Mouse (Mus musculus): ENCODE measurements around the gene Prkx. TPM values are rescaled to one million over a fixed set of nuclear protein-coding genes. Genes with fewer than 3 reads are reported as not detected.

The Prkx gene
- polyA plus RNA-seq, 1 experiment: 2.4 TPM

- Histone ChIP-seq H3K4me3 (ENCODE audit: control insufficient read depth, low read depth, low read length) (no peak overlapping the region), H3K27me3 (ENCODE audit: control insufficient read depth, insufficient read depth, low read length) (no peaks in the 10 kb centered on the region), H3K4me1 (ENCODE audit: control insufficient read depth, insufficient read depth, low read length) (no peaks in the 10 kb centered on the region; the same call in 1 of the 2 replicates), H3K36me3 (ENCODE audit: control insufficient read depth, insufficient read depth, low read length) (no peaks in the 10 kb centered on the region), H3K27ac (ENCODE audit: control insufficient read depth, insufficient read depth, low read depth, low read length) (no peak overlapping the region)
- no peak for TF ChIP-seq CTCF (IDR thresholded peaks at IDR 0.05; ENCODE audit: control insufficient read depth, insufficient read depth, insufficient replicate concordance, low read depth, low read length)
- no peak for TF ChIP-seq POLR2A (IDR thresholded peaks at IDR 0.05; ENCODE audit: control insufficient read depth, low read depth, low read length)
These were observed 1.7 kb upstream of the Prkx start for GRCm38 (mm10) chrX:77797801-77798200.

- Histone ChIP-seq H3K4me3 (ENCODE audit: control insufficient read depth, low read depth, low read length) (no peak overlapping the region), H3K4me1 (ENCODE audit: control insufficient read depth, insufficient read depth, low read length) (no peaks in the 10 kb centered on the region; the same call in 1 of the 2 replicates), H3K27ac (ENCODE audit: control insufficient read depth, insufficient read depth, low read depth, low read length) (no peak overlapping the region), H3K36me3 (ENCODE audit: control insufficient read depth, insufficient read depth, low read length) (no peaks in the 10 kb centered on the region), H3K27me3 (ENCODE audit: control insufficient read depth, insufficient read depth, low read length) (no peaks in the 10 kb centered on the region)
- no peak for TF ChIP-seq CTCF (IDR thresholded peaks at IDR 0.05; ENCODE audit: control insufficient read depth, insufficient read depth, insufficient replicate concordance, low read depth, low read length)
- TF ChIP-seq POLR2A (IDR thresholded peaks at IDR 0.05; ENCODE audit: control insufficient read depth, low read depth, low read length): no peak
These were observed 838 bp upstream of the Prkx start for GRCm38 (mm10) chrX:77796916-77797315.

GRCm38 (mm10) chrX:77795858-77796174, 262 bp downstream of the Prkx start:
- Histone ChIP-seq H3K4me3 (ENCODE audit: control insufficient read depth, low read depth, low read length) (peak overlapping the region; percentile 92), H3K27me3 (ENCODE audit: control insufficient read depth, insufficient read depth, low read length) (no peaks in the 10 kb centered on the region), H3K27ac (ENCODE audit: control insufficient read depth, insufficient read depth, low read depth, low read length) (peak overlapping the region; percentile 81), H3K36me3 (ENCODE audit: control insufficient read depth, insufficient read depth, low read length) (no peaks in the 10 kb centered on the region), H3K4me1 (ENCODE audit: control insufficient read depth, insufficient read depth, low read length) (no peaks in the 10 kb centered on the region; the same call in 1 of the 2 replicates)
- no peak for TF ChIP-seq POLR2A (IDR thresholded peaks at IDR 0.05; ENCODE audit: control insufficient read depth, low read depth, low read length)
- TF ChIP-seq CTCF (IDR thresholded peaks at IDR 0.05; ENCODE audit: control insufficient read depth, insufficient read depth, insufficient replicate concordance, low read depth, low read length): no peak

GRCm38 (mm10) chrX:77794962-77795857, 868 bp downstream of the Prkx start:
- Histone ChIP-seq H3K27me3 (ENCODE audit: control insufficient read depth, insufficient read depth, low read length) (no peaks in the 10 kb centered on the region), H3K27ac (ENCODE audit: control insufficient read depth, insufficient read depth, low read depth, low read length) (peak overlapping the region; percentile 81), H3K36me3 (ENCODE audit: control insufficient read depth, insufficient read depth, low read length) (no peaks in the 10 kb centered on the region), H3K4me1 (ENCODE audit: control insufficient read depth, insufficient read depth, low read length) (no peaks in the 10 kb centered on the region; the same call in 1 of the 2 replicates), H3K4me3 (ENCODE audit: control insufficient read depth, low read depth, low read length) (peak overlapping the region; percentile 92)
- TF ChIP-seq CTCF (IDR thresholded peaks at IDR 0.05; ENCODE audit: control insufficient read depth, insufficient read depth, insufficient replicate concordance, low read depth, low read length) (no peak), POLR2A (IDR thresholded peaks at IDR 0.05; ENCODE audit: control insufficient read depth, low read depth, low read length) (no peak)

- no peaks in the 10 kb centered on the region for H3K36me3 ChIP-seq (ENCODE audit: control insufficient read depth, insufficient read depth, low read length)
- H3K27me3 ChIP-seq (ENCODE audit: control insufficient read depth, insufficient read depth, low read length): no peaks in the 10 kb centered on the region
- no peak overlapping the region for H3K27ac ChIP-seq (ENCODE audit: control insufficient read depth, insufficient read depth, low read depth, low read length)
- TF ChIP-seq POLR2A (IDR thresholded peaks at IDR 0.05; ENCODE audit: control insufficient read depth, low read depth, low read length) (no peak), CTCF (IDR thresholded peaks at IDR 0.05; ENCODE audit: control insufficient read depth, insufficient read depth, insufficient replicate concordance, low read depth, low read length) (no peak)
- H3K4me1 ChIP-seq (ENCODE audit: control insufficient read depth, insufficient read depth, low read length): no peaks in the 10 kb centered on the region
- H3K4me3 ChIP-seq (ENCODE audit: control insufficient read depth, low read depth, low read length): no peak overlapping the region
These were observed 7.4 kb downstream of the Prkx start for GRCm38 (mm10) chrX:77788675-77789074.

- Histone ChIP-seq H3K4me3 (ENCODE audit: control insufficient read depth, low read depth, low read length) (no peak overlapping the region), H3K27ac (ENCODE audit: control insufficient read depth, insufficient read depth, low read depth, low read length) (no peak overlapping the region), H3K27me3 (ENCODE audit: control insufficient read depth, insufficient read depth, low read length) (no peaks in the 10 kb centered on the region), H3K4me1 (ENCODE audit: control insufficient read depth, insufficient read depth, low read length) (no peaks in the 10 kb centered on the region), H3K36me3 (ENCODE audit: control insufficient read depth, insufficient read depth, low read length) (no peaks in the 10 kb centered on the region)
- TF ChIP-seq POLR2A (IDR thresholded peaks at IDR 0.05; ENCODE audit: control insufficient read depth, low read depth, low read length): no peak
- no peak for TF ChIP-seq CTCF (IDR thresholded peaks at IDR 0.05; ENCODE audit: control insufficient read depth, insufficient read depth, insufficient replicate concordance, low read depth, low read length)
These were observed 9.7 kb downstream of the Prkx start for GRCm38 (mm10) chrX:77786354-77786753.

GRCm38 (mm10) chrX:77777822-77778221, 18.3 kb downstream of the Prkx start:
- Histone ChIP-seq H3K4me1 (ENCODE audit: control insufficient read depth, insufficient read depth, low read length) (no peaks in the 10 kb centered on the region), H3K36me3 (ENCODE audit: control insufficient read depth, insufficient read depth, low read length) (no peaks in the 10 kb centered on the region), H3K27me3 (ENCODE audit: control insufficient read depth, insufficient read depth, low read length) (no peaks in the 10 kb centered on the region), H3K27ac (ENCODE audit: control insufficient read depth, insufficient read depth, low read depth, low read length) (no peak overlapping the region), H3K4me3 (ENCODE audit: control insufficient read depth, low read depth, low read length) (no peak overlapping the region)
- TF ChIP-seq CTCF (IDR thresholded peaks at IDR 0.05; ENCODE audit: control insufficient read depth, insufficient read depth, insufficient replicate concordance, low read depth, low read length): no peak
- no peak for TF ChIP-seq POLR2A (IDR thresholded peaks at IDR 0.05; ENCODE audit: control insufficient read depth, low read depth, low read length)
